Mouse (Mus musculus): ENCODE measurements around the gene Stra6. TPM values are rescaled to one million over a fixed set of nuclear protein-coding genes. Genes with fewer than 3 reads are reported as not detected.

Gene Stra6
- polyA plus RNA-seq, 1 experiment = 0.42 TPM

- no peak overlapping the region for H3K27ac ChIP-seq (ENCODE audit: insufficient read depth, low read length)
- no peaks in the 10 kb centered on the region for H3K4me1 ChIP-seq (ENCODE audit: control insufficient read depth, insufficient read depth, low read length)
- TF ChIP-seq CTCF (IDR thresholded peaks at IDR 0.05; ENCODE audit: borderline replicate concordance, insufficient read depth, low read length) (no peak), POLR2A (IDR thresholded peaks at IDR 0.05; ENCODE audit: low read depth, low read length) (no peak)
- no peak overlapping the region for H3K4me3 ChIP-seq (ENCODE audit: insufficient read depth, low read length)
Measured at GRCm38 (mm10) chr9:58125085-58125484, 61.5 kb downstream of the Stra6 start.

- H3K4me1 ChIP-seq (ENCODE audit: control insufficient read depth, insufficient read depth, low read length) = no peaks in the 10 kb centered on the region
- no peak overlapping the region for H3K27ac ChIP-seq (ENCODE audit: insufficient read depth, low read length)
- no peak overlapping the region for H3K4me3 ChIP-seq (ENCODE audit: insufficient read depth, low read length)
- TF ChIP-seq POLR2A (IDR thresholded peaks at IDR 0.05; ENCODE audit: low read depth, low read length) (no peak), CTCF (IDR thresholded peaks at IDR 0.05; ENCODE audit: borderline replicate concordance, insufficient read depth, low read length) (no peak)
Measured at GRCm38 (mm10) chr9:58125811-58126210, 62.2 kb downstream of the Stra6 start.

GRCm38 (mm10) chr9:58128926-58129413 lies 65.4 kb downstream of the Stra6 start:
- no peak overlapping the region for H3K4me3 ChIP-seq (ENCODE audit: insufficient read depth, low read length)
- no peaks in the 10 kb centered on the region for H3K4me1 ChIP-seq (ENCODE audit: control insufficient read depth, insufficient read depth, low read length)
- H3K27ac ChIP-seq (ENCODE audit: insufficient read depth, low read length) = no peak overlapping the region
- no peak for TF ChIP-seq CTCF (IDR thresholded peaks at IDR 0.05; ENCODE audit: borderline replicate concordance, insufficient read depth, low read length)
- no peak for TF ChIP-seq POLR2A (IDR thresholded peaks at IDR 0.05; ENCODE audit: low read depth, low read length)

- TF ChIP-seq POLR2A (IDR thresholded peaks at IDR 0.05; ENCODE audit: low read depth, low read length) (no peak), CTCF (IDR thresholded peaks at IDR 0.05; ENCODE audit: borderline replicate concordance, insufficient read depth, low read length) (no peak)
Measured at GRCm38 (mm10) chr9:58129508-58129907, 65.9 kb downstream of the Stra6 start.

GRCm38 (mm10) chr9:58130909-58131308 lies 67.3 kb downstream of the Stra6 start:
- TF ChIP-seq POLR2A (IDR thresholded peaks at IDR 0.05; ENCODE audit: low read depth, low read length) (no peak), CTCF (IDR thresholded peaks at IDR 0.05; ENCODE audit: borderline replicate concordance, insufficient read depth, low read length) (no peak)
- Histone ChIP-seq H3K4me1 (ENCODE audit: control insufficient read depth, insufficient read depth, low read length) (peaks cover 2% of the 10 kb centered on the region; the same call in 1 of the 2 replicates), H3K27ac (ENCODE audit: insufficient read depth, low read length) (no peak overlapping the region), H3K4me3 (ENCODE audit: insufficient read depth, low read length) (no peak overlapping the region)

More at GRCm38 (mm10) chr9:58129508-58129907, 65.9 kb downstream of the Stra6 start:
- Histone ChIP-seq H3K27ac (ENCODE audit: insufficient read depth, low read length) (no peak overlapping the region), H3K4me3 (ENCODE audit: insufficient read depth, low read length) (no peak overlapping the region), H3K4me1 (ENCODE audit: control insufficient read depth, insufficient read depth, low read length) (no peaks in the 10 kb centered on the region)

GRCm38 (mm10) chr9:58131735-58132134 lies 68.1 kb downstream of the Stra6 start:
- TF ChIP-seq CTCF (IDR thresholded peaks at IDR 0.05; ENCODE audit: borderline replicate concordance, insufficient read depth, low read length) = no peak
- no peak for TF ChIP-seq POLR2A (IDR thresholded peaks at IDR 0.05; ENCODE audit: low read depth, low read length)
- Histone ChIP-seq H3K4me1 (ENCODE audit: control insufficient read depth, insufficient read depth, low read length) (peaks cover 5% of the 10 kb centered on the region), H3K27ac (ENCODE audit: insufficient read depth, low read length) (no peak overlapping the region), H3K4me3 (ENCODE audit: insufficient read depth, low read length) (no peak overlapping the region)

- Histone ChIP-seq H3K4me3 (ENCODE audit: insufficient read depth, low read length) (no peak overlapping the region), H3K27ac (ENCODE audit: insufficient read depth, low read length) (no peak overlapping the region), H3K4me1 (ENCODE audit: control insufficient read depth, insufficient read depth, low read length) (peaks cover 5% of the 10 kb centered on the region)
- TF ChIP-seq CTCF (IDR thresholded peaks at IDR 0.05; ENCODE audit: borderline replicate concordance, insufficient read depth, low read length) (no peak), POLR2A (IDR thresholded peaks at IDR 0.05; ENCODE audit: low read depth, low read length) (no peak)
Measured at GRCm38 (mm10) chr9:58133893-58134884, 70.6 kb downstream of the Stra6 start.

GRCm38 (mm10) chr9:58134906-58135305 lies 71.3 kb downstream of the Stra6 start:
- TF ChIP-seq POLR2A (IDR thresholded peaks at IDR 0.05; ENCODE audit: low read depth, low read length) = no peak
- no peak for TF ChIP-seq CTCF (IDR thresholded peaks at IDR 0.05; ENCODE audit: borderline replicate concordance, insufficient read depth, low read length)
- Histone ChIP-seq H3K4me3 (ENCODE audit: insufficient read depth, low read length) (no peak overlapping the region), H3K27ac (ENCODE audit: insufficient read depth, low read length) (no peak overlapping the region), H3K4me1 (ENCODE audit: control insufficient read depth, insufficient read depth, low read length) (peaks cover 5% of the 10 kb centered on the region)

- no peak overlapping the region for H3K4me3 ChIP-seq (ENCODE audit: insufficient read depth, low read length)
Measured at GRCm38 (mm10) chr9:58135921-58136321, 72.3 kb downstream of the Stra6 start.

GRCm38 (mm10) chr9:58139947-58140346 lies 76.4 kb downstream of the Stra6 start:
- Histone ChIP-seq H3K27ac (ENCODE audit: insufficient read depth, low read length) (no peak overlapping the region), H3K4me3 (ENCODE audit: insufficient read depth, low read length) (no peak overlapping the region), H3K4me1 (ENCODE audit: control insufficient read depth, insufficient read depth, low read length) (peaks cover 5% of the 10 kb centered on the region)
- TF ChIP-seq POLR2A (IDR thresholded peaks at IDR 0.05; ENCODE audit: low read depth, low read length) (no peak), CTCF (IDR thresholded peaks at IDR 0.05; ENCODE audit: borderline replicate concordance, insufficient read depth, low read length) (no peak)

More at GRCm38 (mm10) chr9:58135921-58136321, 72.3 kb downstream of the Stra6 start:
- Histone ChIP-seq H3K4me1 (ENCODE audit: control insufficient read depth, insufficient read depth, low read length) (peaks cover 5% of the 10 kb centered on the region), H3K27ac (ENCODE audit: insufficient read depth, low read length) (no peak overlapping the region)
- TF ChIP-seq CTCF (IDR thresholded peaks at IDR 0.05; ENCODE audit: borderline replicate concordance, insufficient read depth, low read length) = no peak
- no peak for TF ChIP-seq POLR2A (IDR thresholded peaks at IDR 0.05; ENCODE audit: low read depth, low read length)
